Mouse (Mus musculus): ENCODE data around the gene Gyg.
A peak's percentile ranks its signal among the peaks of the same experiment; 100 is the strongest.

The Gyg gene

DNA sequence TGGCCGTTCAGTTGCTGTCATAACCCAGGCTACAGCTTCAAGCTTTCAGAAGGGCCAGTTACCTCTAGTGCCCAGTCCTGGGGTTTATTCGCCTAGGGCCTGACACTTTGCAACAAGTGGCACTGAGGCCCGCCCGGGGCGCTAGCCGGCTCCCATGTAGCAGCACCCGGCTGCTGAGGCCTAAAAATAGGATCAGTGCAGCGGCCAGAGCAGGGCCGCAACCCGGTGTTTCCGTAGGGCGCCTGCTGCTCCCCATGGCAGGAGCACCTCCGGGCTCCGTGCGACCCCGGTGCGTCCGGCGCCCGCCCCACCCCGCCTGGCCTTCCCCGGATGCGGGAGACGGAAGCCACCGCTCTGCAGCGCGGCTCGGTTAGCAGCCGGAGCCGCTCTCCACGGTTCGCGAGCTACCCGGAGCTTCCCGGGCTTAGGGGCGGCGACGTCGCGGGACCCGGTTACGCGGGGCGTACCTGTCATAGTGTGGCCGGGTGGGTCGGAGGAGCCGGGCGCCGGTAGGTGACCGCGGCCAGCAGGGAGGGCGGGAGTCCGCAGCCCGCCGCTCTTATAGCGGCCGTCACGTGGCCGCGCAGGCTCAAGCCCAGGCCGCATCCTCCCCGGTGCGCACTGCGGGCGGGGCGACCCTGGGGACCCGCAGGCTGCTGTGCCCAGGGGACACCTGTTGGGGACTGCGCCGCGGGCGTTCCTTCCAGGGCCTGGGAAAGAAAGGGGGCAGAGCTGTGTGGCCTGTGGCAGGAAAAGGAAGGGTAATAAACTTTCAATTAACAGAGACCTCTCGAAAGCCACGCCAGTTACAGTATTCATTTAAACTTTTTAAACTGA, at the start of gene Gyg:
TSS of gene Gyg (minus strand) at position 787 of the 837 bp plus-strand sequence.
- no peak for DNase-seq (ENCODE audit: low spot score)

DNA sequence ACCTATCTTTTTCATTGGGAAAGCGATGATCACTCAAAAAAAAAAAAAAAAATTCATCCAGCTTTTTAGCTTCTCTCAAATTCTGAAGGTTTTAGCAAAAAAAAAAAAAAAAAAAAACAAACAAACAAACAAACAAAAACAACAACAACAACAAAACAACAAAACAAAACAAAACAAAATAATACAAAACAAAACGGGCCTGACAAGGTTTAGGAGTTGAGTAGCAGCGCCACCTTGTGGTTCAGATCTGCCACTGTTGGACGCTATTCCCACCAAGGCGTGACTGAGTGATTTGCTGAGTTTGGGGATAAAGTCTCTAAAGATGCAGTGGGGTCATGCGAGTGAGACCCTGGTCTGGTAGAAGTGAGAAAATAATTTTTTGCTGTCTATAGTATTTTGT, 43.8 kb upstream of the Gyg start:
- peak; percentile 17 for DNase-seq (ENCODE audit: low spot score)

- DNase-seq (ENCODE audit: low spot score) = no peak
These were observed 42.8 kb upstream of the Gyg start for GRCm38 (mm10) chr3:20197878-20198277.

- DNase-seq (ENCODE audit: low spot score) = no peak
These were observed 34.0 kb upstream of the Gyg start for GRCm38 (mm10) chr3:20188976-20189675.

- DNase-seq (ENCODE audit: low spot score) = no peak
These were observed 17.3 kb upstream of the Gyg start for GRCm38 (mm10) chr3:20172394-20172793.

DNA sequence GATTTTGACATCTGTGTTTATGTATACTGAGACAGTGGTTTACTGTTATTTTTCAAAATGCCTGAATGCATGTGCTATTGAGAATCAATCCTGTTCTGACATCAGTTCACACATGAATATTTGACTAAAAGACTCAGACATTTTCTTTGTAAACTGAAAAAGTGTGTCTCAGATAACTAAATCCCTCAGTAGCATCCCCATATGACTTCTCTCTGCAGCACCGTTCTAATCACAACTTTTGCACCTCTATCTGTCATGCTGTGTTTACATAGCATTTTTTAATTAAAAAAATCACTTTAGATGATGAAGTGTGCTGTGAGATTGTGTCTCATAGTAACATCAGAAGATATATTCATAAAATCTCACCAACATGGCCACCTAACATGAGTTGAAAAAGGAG, 12.4 kb upstream of the Gyg start:
- no peak for DNase-seq (ENCODE audit: low spot score)

DNA sequence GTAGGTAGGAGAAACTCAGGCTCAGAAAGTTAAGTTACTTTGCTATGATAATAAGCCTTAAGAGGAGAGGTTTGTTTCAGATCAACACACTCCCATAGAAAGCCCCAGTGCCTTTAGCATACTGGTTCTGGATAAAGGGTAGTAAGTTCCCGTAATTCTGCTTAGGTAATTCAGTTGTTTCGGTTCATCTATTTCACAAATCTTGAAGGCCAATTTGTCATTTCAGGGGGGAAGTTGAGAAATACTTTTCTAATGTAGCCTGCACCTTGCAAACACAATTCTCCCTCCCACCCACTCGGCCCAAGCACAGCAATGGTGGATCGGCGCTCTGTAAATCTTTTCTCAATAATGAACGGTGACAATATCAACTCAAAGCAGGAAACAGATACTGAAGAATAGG, 359 bp upstream of the Gyg start:
- no peak for DNase-seq (ENCODE audit: low spot score)

DNA sequence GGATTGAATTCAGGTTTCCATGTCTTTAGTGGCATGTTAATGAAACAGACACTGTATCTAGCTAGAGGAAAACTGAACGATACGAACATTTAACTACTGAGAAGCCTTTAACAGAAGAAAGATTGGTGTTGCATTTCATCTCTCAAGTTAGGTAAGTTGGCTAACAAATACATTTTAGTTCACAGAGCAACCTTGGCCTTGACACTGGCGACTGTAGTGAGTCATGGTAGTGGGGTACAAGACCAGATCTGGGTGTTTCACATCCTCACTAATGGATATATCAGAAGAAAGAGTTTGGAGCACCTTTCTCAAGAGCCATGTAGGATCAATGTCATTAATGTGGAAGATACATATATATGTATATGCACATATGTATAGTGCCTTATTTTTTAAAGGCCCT, 3.5 kb downstream of the Gyg start:
- DNase-seq (ENCODE audit: low spot score) = no peak

DNA sequence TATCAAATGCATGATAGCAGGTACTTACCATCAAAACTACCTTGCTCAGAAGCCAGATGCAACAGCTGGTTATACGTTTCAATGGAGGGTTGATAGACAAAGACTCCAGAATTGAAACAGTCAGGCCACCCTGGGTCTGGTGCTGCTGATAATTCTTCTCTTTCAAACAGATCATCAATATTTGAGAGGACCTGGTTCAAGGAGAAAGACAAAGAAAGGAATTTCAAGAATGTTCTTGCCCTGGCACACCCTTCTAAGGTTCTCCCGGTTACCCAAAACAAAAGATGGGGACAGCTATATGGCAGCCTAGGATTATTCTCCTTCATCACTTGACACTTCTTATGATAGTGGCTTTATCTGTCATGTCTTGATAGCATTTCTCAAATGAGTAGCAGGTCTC, 4.6 kb downstream of the Gyg start:
- no peak for DNase-seq (ENCODE audit: low spot score)

- DNase-seq (ENCODE audit: low spot score) = no peak
These were observed 7.5 kb downstream of the Gyg start for GRCm38 (mm10) chr3:20147647-20148046.

DNA sequence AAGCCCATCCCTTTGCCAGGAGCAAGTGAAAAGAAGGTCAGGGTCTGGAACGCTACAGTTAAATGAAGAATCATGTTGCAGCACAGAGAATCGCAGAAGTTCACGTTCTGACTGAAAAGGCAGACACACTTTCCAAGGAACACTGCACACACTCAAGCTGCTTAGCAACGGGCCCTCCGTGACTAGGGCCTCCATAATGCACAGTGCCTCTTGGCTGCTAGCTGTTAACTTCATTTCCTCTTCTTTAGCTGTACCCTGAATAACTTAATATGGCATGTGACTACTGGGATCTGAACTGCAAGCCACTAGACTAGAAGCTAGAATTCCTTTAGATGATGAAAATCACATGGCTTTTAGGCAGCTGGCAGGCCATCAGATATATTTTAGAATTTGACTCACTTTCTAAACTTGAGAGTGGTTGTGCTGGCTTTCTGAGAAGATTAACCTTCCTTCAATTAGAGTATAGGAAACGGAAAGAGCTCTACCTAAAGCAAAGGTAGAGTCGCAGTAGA, 8.2 kb downstream of the Gyg start:
- DNase-seq (ENCODE audit: low spot score) = no peak

DNA sequence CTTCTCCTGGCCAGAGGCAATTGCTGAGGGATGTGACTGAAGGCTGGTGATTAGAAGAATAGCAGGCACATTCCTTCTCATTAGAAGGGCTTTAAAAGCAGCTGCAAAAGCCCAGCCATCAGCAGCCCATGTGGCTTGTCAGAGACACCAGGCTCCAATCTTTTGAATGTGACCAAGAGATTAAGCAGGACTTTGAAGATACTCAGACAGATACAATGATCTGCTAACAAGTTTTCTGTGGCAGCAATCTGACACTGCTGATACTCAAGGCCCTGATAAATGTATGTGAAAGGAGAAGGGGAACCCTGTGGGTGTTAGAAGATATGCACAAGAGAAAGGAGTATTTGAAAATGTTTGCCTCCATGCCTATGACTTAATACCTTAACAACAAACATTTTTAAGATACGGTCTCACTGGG, 9.4 kb downstream of the Gyg start:
- no peak for DNase-seq (ENCODE audit: low spot score)

DNA sequence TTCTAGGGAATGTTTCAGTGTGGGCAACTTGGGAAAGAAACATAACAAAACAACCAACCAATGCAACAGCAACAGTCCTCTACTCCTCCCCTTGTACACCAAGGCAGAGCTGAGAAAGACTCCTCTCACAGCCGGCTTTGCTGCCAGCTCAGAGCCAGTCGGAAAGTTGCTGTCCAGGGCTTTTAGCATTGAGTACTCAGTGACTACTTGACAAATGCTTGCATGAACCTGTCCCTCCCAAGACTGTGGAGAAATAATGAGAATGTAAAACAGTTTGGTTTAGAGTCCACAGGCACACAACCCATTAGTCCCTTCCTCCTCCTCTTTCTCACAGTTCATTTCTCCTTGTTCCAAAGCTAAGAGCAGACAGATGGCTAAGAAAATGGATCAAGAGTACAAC, 10.7 kb downstream of the Gyg start:
- DNase-seq (ENCODE audit: low spot score) = no peak

GRCm38 (mm10) chr3:20143726-20144125, 11.4 kb downstream of the Gyg start:
- no peak for DNase-seq (ENCODE audit: low spot score)

- DNase-seq (ENCODE audit: low spot score) = no peak
These were observed 12.5 kb downstream of the Gyg start for GRCm38 (mm10) chr3:20142576-20142975.

DNA sequence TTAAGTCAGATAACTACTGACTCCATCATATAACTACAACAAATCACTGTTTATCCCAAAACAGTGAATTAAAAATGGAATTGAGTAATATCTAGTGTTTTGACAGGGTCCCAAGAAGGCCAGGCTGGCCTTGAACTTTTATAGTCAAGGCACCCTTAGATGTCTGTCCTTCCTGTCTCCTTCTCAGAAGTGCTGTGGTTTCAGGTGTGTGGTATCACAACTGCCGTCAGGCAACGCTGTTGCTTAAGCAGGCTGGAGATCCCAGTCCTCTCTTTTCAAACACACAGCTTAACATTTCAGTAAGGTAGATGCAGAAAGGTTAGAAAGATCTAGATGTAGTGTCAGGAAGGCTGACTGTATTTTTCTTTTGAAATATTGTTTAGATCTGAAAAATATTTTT, 13.0 kb downstream of the Gyg start:
- no peak for DNase-seq (ENCODE audit: low spot score)

DNA sequence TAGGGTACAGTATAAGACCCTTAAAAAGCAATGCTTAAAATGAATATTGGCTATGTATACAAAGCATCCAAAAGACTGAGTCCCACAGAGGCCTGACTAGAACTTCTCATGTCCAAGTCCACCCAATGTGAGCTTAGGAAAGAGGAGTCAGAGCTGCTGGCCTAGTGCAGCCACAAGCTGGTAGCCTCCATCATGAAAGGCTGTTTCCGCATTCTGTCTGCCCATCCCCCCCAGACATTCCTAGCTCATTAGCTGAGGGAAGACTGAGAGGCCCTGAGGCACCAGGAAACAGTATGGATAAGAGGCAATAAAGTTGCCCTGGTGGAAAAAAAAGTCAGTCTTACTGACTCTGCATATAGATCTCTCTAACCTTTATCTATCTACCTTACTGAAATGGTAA, 13.4 kb downstream of the Gyg start:
- no peak for DNase-seq (ENCODE audit: low spot score)

DNA sequence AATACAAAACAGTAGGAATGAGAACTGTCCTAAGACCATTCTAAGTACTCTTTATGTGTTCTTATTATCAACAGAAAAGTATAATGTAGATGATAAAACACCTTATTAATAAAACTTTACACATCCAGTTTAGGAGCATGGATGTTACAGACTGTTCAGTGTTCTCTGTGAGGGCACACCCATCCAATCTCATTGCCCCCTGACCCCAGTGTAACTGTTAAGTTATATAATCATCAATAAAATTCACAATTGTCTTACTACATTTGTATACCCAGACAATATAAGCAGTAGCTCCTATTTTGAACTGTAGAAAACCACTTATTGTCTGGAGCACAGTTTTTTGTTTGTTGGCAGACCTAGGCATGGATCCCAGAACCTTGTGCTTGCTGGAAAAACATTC, 13.9 kb downstream of the Gyg start:
- DNase-seq (ENCODE audit: low spot score) = no peak

DNA sequence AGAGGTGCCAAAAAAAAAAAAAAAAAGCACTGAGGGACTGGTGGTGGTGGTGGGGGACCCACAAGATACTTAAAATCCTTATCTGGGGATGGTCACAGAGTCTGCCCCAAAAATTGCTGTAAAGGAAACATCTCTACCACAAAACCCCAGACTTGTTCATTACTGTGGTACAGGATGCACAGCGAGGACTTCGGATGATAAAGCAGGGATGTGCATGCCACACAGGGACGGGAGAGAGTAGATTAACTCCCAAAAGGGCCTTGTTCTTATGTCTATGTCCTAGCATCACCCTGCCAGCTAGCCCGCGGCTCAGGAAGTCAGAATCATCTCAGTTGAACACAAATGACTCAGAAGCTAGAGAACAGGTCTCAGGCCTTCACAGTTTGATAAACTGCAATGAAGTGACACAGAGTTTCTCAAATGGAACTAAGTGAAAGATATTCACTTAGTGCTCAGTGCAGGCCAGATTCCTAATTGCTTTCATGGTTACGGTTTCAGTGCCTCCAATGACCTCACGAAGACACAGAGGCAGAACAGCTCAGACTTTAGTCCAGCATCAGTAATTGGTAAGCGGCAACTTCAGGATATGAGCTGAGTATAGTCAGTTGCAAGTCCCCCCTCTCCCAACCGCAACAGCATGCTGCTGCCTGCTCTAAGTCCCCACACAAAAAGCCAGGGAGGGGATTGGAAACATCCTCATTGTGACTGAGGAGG, 18.1 kb downstream of the Gyg start:
- no peak for DNase-seq (ENCODE audit: low spot score)

DNA sequence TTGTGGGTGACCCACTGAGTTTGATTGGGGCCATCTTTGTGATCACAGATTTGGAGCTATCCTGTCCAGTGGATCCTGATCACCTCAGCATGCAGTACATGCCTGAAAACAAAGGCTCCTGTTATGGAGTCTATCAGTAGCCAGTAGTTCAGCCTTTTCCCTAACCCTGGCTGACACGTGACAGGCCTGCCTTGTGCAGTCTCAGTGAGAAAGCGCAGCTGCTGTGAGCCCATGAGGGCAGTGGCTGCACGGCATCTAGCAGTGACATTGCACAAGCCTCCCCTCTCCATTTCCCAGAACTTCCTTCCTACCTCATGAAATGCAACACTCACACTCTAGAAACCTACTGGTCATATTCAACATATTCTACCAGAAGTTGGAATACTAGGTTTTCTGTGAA, 20.6 kb downstream of the Gyg start:
- DNase-seq (ENCODE audit: low spot score) = no peak

- DNase-seq (ENCODE audit: low spot score) = no peak
These were observed 21.4 kb downstream of the Gyg start for GRCm38 (mm10) chr3:20133745-20134144.

GRCm38 (mm10) chr3:20132731-20133130, 22.4 kb downstream of the Gyg start:
- no peak for DNase-seq (ENCODE audit: low spot score)

GRCm38 (mm10) chr3:20131350-20131720, 23.8 kb downstream of the Gyg start:
- DNase-seq (ENCODE audit: low spot score) = no peak

All from left cerebral cortex, adult 11 months (tissue).